Mouse (Mus musculus): ENCODE measurements around the gene Btg4. TPM values are rescaled to one million over a fixed set of nuclear protein-coding genes. Genes with fewer than 3 reads are reported as not detected.

Btg4 gene
- polyA plus RNA-seq, 1 experiment, result not detected

DNA sequence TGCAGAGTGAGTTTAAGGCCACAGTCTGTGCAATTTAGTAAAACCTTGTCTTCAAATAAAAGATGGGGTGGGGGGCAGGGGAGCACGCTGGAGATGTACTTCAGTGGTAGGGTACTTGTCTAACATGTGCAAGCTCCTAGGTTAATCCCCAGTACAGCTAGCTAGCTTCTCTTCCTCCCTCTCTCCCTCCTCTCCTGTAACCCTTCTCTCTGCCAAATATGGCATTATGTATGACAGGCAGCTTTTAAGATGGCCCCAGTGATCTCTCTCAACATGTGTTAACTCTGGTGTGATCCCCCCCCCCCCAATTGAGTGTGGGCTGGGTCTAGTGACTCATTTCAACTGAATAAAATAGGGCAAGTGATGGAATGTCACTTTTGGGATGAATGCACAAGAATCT, 82.7 kb downstream of the Btg4 start:
- Histone ChIP-seq H3K27ac (ENCODE audit: insufficient read depth, low read depth, low read length) (no peak overlapping the region), H3K27me3 (replicated peaks; ENCODE audit: control insufficient read depth, insufficient read depth, low read length) (no peaks in the 10 kb centered on the region), H3K36me3 (ENCODE audit: control insufficient read depth, insufficient read depth, low read length) (no peaks in the 10 kb centered on the region), H3K4me1 (ENCODE audit: control insufficient read depth, insufficient read depth, low read length) (no peaks in the 10 kb centered on the region), H3K4me3 (ENCODE audit: insufficient read depth, low read depth, low read length) (no peak overlapping the region)
- WGBS, result 97% methylated on average over 1 of the region's 1 CpGs
- no peak for DNase-seq
- TF ChIP-seq CTCF (conservative IDR thresholded peaks at IDR 0.05; ENCODE audit: insufficient read depth, insufficient read length, low read depth, low read length) (no peak), POLR2A (IDR thresholded peaks at IDR 0.05; ENCODE audit: low read depth, low read length) (no peak)

DNA sequence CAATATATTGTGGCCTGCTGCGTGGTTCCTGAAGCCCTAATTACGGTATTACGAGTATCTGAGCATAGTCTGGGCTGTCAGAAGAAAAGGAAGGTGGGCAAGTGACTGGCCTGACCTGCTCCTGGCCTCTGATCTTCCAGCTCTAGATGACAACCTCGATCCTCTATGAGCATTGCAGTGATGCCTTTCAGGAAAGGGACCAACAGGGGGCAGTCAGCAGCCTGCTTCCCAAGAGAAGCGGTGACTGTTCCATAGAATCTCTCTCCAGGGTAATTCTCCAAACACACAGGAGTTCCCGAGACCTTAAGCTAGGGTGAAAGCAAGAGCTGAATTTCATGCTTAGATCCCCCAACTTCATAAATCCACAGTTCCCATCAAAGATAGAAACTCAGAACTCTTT, 83.5 kb downstream of the Btg4 start:
- no peak overlapping the region for H3K27ac ChIP-seq (ENCODE audit: insufficient read depth, low read depth, low read length)
- WGBS, result 81% methylated on average over 6 of the region's 6 CpGs
- no peak for DNase-seq
- TF ChIP-seq CTCF (conservative IDR thresholded peaks at IDR 0.05; ENCODE audit: insufficient read depth, insufficient read length, low read depth, low read length) (no peak), POLR2A (IDR thresholded peaks at IDR 0.05; ENCODE audit: low read depth, low read length) (no peak)
- no peaks in the 10 kb centered on the region for H3K4me1 ChIP-seq (ENCODE audit: control insufficient read depth, insufficient read depth, low read length)
- no peak overlapping the region for H3K4me3 ChIP-seq (ENCODE audit: insufficient read depth, low read depth, low read length)
- H3K36me3 ChIP-seq (ENCODE audit: control insufficient read depth, insufficient read depth, low read length), result no peaks in the 10 kb centered on the region
- no peaks in the 10 kb centered on the region for H3K27me3 ChIP-seq (replicated peaks; ENCODE audit: control insufficient read depth, insufficient read depth, low read length)

DNA sequence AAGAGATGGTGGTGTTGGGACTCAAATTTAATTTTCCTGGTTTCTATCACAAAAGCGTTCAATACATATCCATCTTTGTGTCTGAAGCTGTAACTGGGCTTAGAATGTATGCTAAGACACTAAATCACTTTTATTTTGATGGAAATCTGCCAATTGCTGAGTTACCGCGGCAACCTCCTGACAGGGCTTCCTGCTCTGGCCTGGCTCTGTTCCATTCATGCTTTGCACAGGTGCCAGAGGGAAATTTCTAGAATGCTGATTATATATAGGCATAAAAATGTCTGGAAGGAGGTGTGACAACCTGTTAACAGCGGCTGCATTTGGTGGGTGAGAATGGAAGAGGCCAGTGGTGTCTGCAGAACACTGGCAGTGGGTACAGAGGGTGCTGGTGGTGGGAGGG, 85.8 kb downstream of the Btg4 start:
- Histone ChIP-seq H3K27me3 (replicated peaks; ENCODE audit: control insufficient read depth, insufficient read depth, low read length) (no peaks in the 10 kb centered on the region), H3K36me3 (ENCODE audit: control insufficient read depth, insufficient read depth, low read length) (no peaks in the 10 kb centered on the region), H3K4me3 (ENCODE audit: insufficient read depth, low read depth, low read length) (no peak overlapping the region), H3K27ac (ENCODE audit: insufficient read depth, low read depth, low read length) (no peak overlapping the region), H3K4me1 (ENCODE audit: control insufficient read depth, insufficient read depth, low read length) (no peaks in the 10 kb centered on the region)
- 34% methylated on average over 4 of the region's 4 CpGs for WGBS
- DNase-seq, result peak; percentile 38
- TF ChIP-seq CTCF (conservative IDR thresholded peaks at IDR 0.05; ENCODE audit: insufficient read depth, insufficient read length, low read depth, low read length) (no peak), POLR2A (IDR thresholded peaks at IDR 0.05; ENCODE audit: low read depth, low read length) (no peak)

GRCm38 (mm10) chr9:51147294-51147693, 86.6 kb downstream of the Btg4 start:
- DNase-seq, result no peak
- 84% methylated on average over 5 of the region's 5 CpGs for WGBS
- no peaks in the 10 kb centered on the region for H3K27me3 ChIP-seq (replicated peaks; ENCODE audit: control insufficient read depth, insufficient read depth, low read length)
- no peaks in the 10 kb centered on the region for H3K4me1 ChIP-seq (ENCODE audit: control insufficient read depth, insufficient read depth, low read length)
- H3K4me3 ChIP-seq (ENCODE audit: insufficient read depth, low read depth, low read length), result no peak overlapping the region
- H3K36me3 ChIP-seq (ENCODE audit: control insufficient read depth, insufficient read depth, low read length), result no peaks in the 10 kb centered on the region
- TF ChIP-seq POLR2A (IDR thresholded peaks at IDR 0.05; ENCODE audit: low read depth, low read length), result no peak
- TF ChIP-seq CTCF (conservative IDR thresholded peaks at IDR 0.05; ENCODE audit: insufficient read depth, insufficient read length, low read depth, low read length), result no peak
- no peak overlapping the region for H3K27ac ChIP-seq (ENCODE audit: insufficient read depth, low read depth, low read length)

GRCm38 (mm10) chr9:51152079-51152752, 91.5 kb downstream of the Btg4 start:
- Histone ChIP-seq H3K36me3 (ENCODE audit: control insufficient read depth, insufficient read depth, low read length) (no peaks in the 10 kb centered on the region), H3K4me3 (ENCODE audit: insufficient read depth, low read depth, low read length) (no peak overlapping the region), H3K27me3 (replicated peaks; ENCODE audit: control insufficient read depth, insufficient read depth, low read length) (no peaks in the 10 kb centered on the region), H3K27ac (ENCODE audit: insufficient read depth, low read depth, low read length) (no peak overlapping the region), H3K4me1 (ENCODE audit: control insufficient read depth, insufficient read depth, low read length) (no peaks in the 10 kb centered on the region)
- DNase-seq, result peak; percentile 74
- 19% methylated on average over 13 of the region's 13 CpGs for WGBS
- peak; percentile 60 for TF ChIP-seq CTCF (conservative IDR thresholded peaks at IDR 0.05; ENCODE audit: insufficient read depth, insufficient read length, low read depth, low read length)
- no peak for TF ChIP-seq POLR2A (IDR thresholded peaks at IDR 0.05; ENCODE audit: low read depth, low read length)

DNA sequence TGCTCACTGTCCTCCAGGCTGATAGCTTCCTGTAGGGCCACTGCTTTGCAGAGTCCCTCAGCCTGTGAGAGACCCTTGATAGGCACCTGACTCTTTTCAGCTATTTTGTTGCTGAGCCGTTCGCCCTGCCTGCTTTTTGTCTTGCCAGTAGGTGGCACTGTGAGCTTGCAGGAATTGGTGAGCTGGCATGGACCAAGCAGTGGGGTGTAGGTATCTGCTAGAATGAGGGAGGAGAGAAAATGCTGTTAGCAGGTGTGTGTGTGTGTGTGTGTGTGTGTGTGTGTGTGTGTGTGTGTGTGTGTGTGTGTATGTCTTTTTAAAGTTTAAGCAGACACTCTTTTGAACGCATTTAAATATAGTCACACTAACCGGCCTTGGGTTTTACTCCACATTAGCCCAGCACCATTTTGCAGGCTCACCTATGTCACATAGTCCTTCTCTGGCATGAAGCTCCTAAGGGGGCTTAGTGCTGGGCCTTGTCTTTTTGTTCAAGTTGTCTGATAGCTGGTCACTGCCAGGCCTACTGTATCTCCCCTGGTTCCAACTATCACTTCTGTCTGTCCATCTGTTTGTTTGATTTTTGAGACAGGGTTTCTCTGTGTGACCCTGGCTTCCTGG, 101.2 kb downstream of the Btg4 start:
- peak; percentile 79 for DNase-seq
- H3K27me3 ChIP-seq (replicated peaks; ENCODE audit: control insufficient read depth, insufficient read depth, low read length), result no peaks in the 10 kb centered on the region
- WGBS, result 26% methylated on average over 4 of the region's 4 CpGs
- H3K4me1 ChIP-seq (ENCODE audit: control insufficient read depth, insufficient read depth, low read length), result no peaks in the 10 kb centered on the region
- no peak overlapping the region for H3K4me3 ChIP-seq (ENCODE audit: insufficient read depth, low read depth, low read length)
- H3K36me3 ChIP-seq (ENCODE audit: control insufficient read depth, insufficient read depth, low read length), result no peaks in the 10 kb centered on the region
- no peak overlapping the region for H3K27ac ChIP-seq (ENCODE audit: insufficient read depth, low read depth, low read length)
- TF ChIP-seq POLR2A (IDR thresholded peaks at IDR 0.05; ENCODE audit: low read depth, low read length) (no peak), CTCF (conservative IDR thresholded peaks at IDR 0.05; ENCODE audit: insufficient read depth, insufficient read length, low read depth, low read length) (peak; percentile 98)

GRCm38 (mm10) chr9:51163989-51164388, 103.3 kb downstream of the Btg4 start:
- DNase-seq, result no peak
- Histone ChIP-seq H3K4me1 (ENCODE audit: control insufficient read depth, insufficient read depth, low read length) (no peaks in the 10 kb centered on the region), H3K4me3 (ENCODE audit: insufficient read depth, low read depth, low read length) (no peak overlapping the region), H3K36me3 (ENCODE audit: control insufficient read depth, insufficient read depth, low read length) (no peaks in the 10 kb centered on the region), H3K27ac (ENCODE audit: insufficient read depth, low read depth, low read length) (no peak overlapping the region), H3K27me3 (replicated peaks; ENCODE audit: control insufficient read depth, insufficient read depth, low read length) (no peaks in the 10 kb centered on the region)
- WGBS, result 83% methylated on average over 5 of the region's 5 CpGs
- TF ChIP-seq CTCF (conservative IDR thresholded peaks at IDR 0.05; ENCODE audit: insufficient read depth, insufficient read length, low read depth, low read length) (no peak), POLR2A (IDR thresholded peaks at IDR 0.05; ENCODE audit: low read depth, low read length) (no peak)
